Mouse (Mus musculus): ENCODE data around the gene 9930111J21Rik1. TPM values are rescaled to one million over a fixed set of nuclear protein-coding genes. Genes with fewer than 3 reads are reported as not detected.
"Not testable (repeated sequence)": the region's sequence is repeated elsewhere in the genome, so short reads cannot be mapped to it uniquely, and the experiment has no call there.

Gene 9930111J21Rik1
- total RNA-seq, 2 experiments from 2014 or later, result 0.47 to 1.2 TPM

DNA sequence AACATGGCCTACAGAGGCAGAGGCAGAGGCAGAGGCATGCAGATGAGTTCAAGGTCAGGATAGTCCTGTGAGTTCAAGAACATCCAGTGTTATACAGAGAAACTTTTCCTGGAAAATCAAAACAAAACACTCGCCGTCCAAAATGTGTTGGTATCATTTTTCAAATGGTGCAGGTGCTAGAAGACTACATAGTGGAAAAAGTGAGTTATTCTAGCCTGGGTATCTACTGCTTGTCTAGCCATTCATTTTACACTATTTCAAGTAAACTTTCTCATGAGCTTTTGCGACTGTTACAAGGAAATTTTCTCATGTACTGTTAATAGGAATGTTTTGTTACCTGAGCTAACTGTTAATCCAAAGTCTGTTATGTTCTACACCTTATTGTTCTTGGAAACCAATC, 60.8 kb downstream of the 9930111J21Rik1 start:
- no peak for DNase-seq (ENCODE audit: low spot score in 2 of 2)

DNA sequence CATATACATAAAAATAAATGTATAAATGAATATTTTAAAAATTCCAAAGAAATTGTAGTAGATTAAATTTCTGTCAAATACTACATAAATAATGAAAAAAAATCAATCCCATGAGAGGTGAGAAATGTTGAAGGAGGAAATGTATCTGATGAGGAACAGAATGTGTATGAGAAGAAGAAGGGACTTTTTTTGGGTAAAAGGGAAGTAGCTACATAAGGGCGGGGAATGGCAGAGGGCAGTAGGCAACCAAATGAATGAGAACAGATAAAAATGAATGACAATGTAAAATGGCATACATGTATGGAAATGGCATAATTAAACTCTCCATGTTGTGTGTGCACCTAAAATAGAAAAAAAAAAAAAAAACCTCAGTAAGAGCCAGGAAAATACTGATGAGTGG, 65.6 kb downstream of the 9930111J21Rik1 start:
- DNase-seq (ENCODE audit: low spot score in 2 of 2), result no peak

DNA sequence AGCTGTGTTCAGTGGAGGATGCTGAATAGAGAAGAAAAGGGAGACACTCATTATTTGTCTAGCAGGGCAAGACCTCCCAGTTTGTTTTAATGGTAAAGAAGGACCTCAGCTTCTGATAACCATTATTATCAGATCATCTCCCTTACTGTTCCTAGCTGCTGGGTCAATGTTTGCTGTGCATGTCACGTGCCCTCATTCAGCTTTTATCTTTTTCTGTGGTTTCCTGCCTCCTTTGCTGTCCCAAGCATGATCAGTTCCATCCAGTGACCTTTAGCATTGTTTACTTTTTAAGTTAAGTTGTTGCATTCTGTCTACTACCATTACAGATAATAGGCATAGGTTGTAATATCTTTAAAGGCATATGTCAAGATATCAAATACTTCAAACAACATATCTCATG, 70.7 kb downstream of the 9930111J21Rik1 start:
- DNase-seq (ENCODE audit: low spot score in 2 of 2), result no peak

- DNase-seq (ENCODE audit: low spot score in 2 of 2), result no peak
Measured at GRCm38 (mm10) chr11:48902021-48902420, 77.2 kb downstream of the 9930111J21Rik1 start, which contains the start of gene Gm5431. Gene Gm5431, minus strand, starts transcription at chr11:48902214.

GRCm38 (mm10) chr11:48901567-48901930, 77.6 kb downstream of the 9930111J21Rik1 start:
- not testable (repeated sequence) for DNase-seq (ENCODE audit: low spot score in 2 of 2)

GRCm38 (mm10) chr11:48900654-48901566, 78.3 kb downstream of the 9930111J21Rik1 start:
- not testable (repeated sequence) for DNase-seq (ENCODE audit: low spot score in 2 of 2)

DNA sequence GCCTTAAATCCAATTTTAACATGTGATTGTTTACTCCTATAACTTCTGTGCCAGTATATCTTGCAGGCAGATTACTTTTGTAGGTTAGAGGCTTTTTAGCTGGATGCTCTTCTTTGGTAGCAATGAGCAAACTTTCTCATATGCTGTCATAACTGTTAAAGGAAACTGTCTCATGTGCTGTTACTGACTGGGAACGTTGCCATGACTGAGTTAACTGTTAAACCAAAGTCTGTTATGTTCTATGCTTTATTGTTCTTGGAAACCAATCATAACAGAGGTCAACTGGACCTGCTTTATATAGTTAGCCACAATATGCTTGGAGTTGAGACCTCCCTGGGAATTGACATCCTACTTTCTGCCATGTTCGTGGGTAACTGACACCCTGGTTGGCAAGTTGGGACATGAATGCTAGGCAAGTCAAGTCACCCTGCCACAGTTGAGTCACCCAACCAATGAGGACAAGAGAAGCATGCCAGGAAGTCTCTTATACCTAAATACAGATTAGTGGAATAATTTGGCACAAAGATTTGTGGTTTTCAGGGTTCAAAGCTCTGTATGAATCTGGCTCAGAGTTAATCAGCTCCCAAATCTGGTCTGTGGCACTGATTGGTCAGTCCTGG, 80.3 kb downstream of the 9930111J21Rik1 start:
- DNase-seq (ENCODE audit: low spot score in 2 of 2), result no peak

Other genes with a start within 250 kb of the 9930111J21Rik1 start
- gene Rack1, start 179.1 kb downstream of the 9930111J21Rik1 start, total RNA-seq (2021), result 100 to 1,000 TPM; 336 to 363 TPM
- gene Trim41, start 162.0 kb downstream of the 9930111J21Rik1 start, total RNA-seq (2021), result 10 to 100 TPM; 44.1 to 58.1 TPM
- 1 to 10 TPM; 4.9 to 5.6 TPM for gene Trim7, start 153.3 kb downstream of the 9930111J21Rik1 start, total RNA-seq (2021)
- gene Gm12184, start 152.7 kb downstream of the 9930111J21Rik1 start, total RNA-seq (2021), result 1 to 10 TPM in 1 of 2 experiments, under 1 TPM in 1; 0.98 to 1.4 TPM
- 1 to 10 TPM; 3.3 TPM for gene Irgm1, start 107.7 kb downstream of the 9930111J21Rik1 start, total RNA-seq (2021)
- under 1 TPM; 0.33 to 0.39 TPM for gene Gm5431, start 77.2 kb downstream of the 9930111J21Rik1 start, total RNA-seq (2021)
- gene Psme2b, start 33.2 kb downstream of the 9930111J21Rik1 start, total RNA-seq (2021), result 1 to 10 TPM in 1 of 2 experiments, under 1 TPM in 1; 0.54 to 1.2 TPM
- not detected for gene Olfr56, start 509 bp downstream of the 9930111J21Rik1 start, total RNA-seq (2021)
- gene Gm12185, start 12.8 kb upstream of the 9930111J21Rik1 start, total RNA-seq (2021), result not detected
- gene Tgtp1, start 14.8 kb upstream of the 9930111J21Rik1 start, total RNA-seq (2021), result not detected
- gene 9930111J21Rik2, start 71.8 kb upstream of the 9930111J21Rik1 start, total RNA-seq (2021), result 1 to 10 TPM in 1 of 2 experiments, under 1 TPM in 1; 0.71 to 1.0 TPM
- gene Tgtp2, start 84.8 kb upstream of the 9930111J21Rik1 start, total RNA-seq (2021), result under 1 TPM in 1 of 2 experiments, not detected in 1; 0.11 TPM
- gene Ifi47, start 97.2 kb upstream of the 9930111J21Rik1 start, total RNA-seq (2021), result under 1 TPM; 0.21 to 0.62 TPM
- not detected for gene Olfr1396, start 135.5 kb upstream of the 9930111J21Rik1 start, total RNA-seq (2021)
- gene Olfr1395, start 162.9 kb upstream of the 9930111J21Rik1 start, total RNA-seq (2021), result not detected
- gene Olfr1394, start 175.0 kb upstream of the 9930111J21Rik1 start, total RNA-seq (2021), result not detected
- under 1 TPM; 0.30 to 0.40 TPM for gene Btnl9, start 207.8 kb upstream of the 9930111J21Rik1 start, total RNA-seq (2021)
- gene Zfp62, start 223.9 kb upstream of the 9930111J21Rik1 start, total RNA-seq (2021), result 10 to 100 TPM; 33.9 to 36.4 TPM